Mouse (Mus musculus): Measurements from ENCODE around the gene Dazap2. TPM values are rescaled to one million over a fixed set of nuclear protein-coding genes. Genes with fewer than 3 reads are reported as not detected.
A peak's percentile ranks its signal among the peaks of the same experiment; 100 is the strongest.

The Dazap2 gene
- total and polyA plus RNA-seq, 3 experiments: 56.0 to 213 (median 159) TPM

- Histone ChIP-seq H3K4me3 (replicated peaks in 1 of 3; ENCODE audit: low read depth in 2 of 3, low read length in 2 of 3, poor library complexity in 1 of 3) (peak within 1 kb of the TSS; percentile 61 to 96 (median 84)), H3K36me3 (replicated peaks in 1 of 2; ENCODE audit: control insufficient read depth in 1 of 2, insufficient read depth in 1 of 2, low read length in 1 of 2) (peaks cover 0 to under 1% of the 10 kb centered on the region in 2 experiments), H3K79me2 (replicated peaks; ENCODE audit: control insufficient read depth, extremely low read depth, insufficient read depth, poor library complexity, severe bottlenecking) (peaks cover 40% of the 10 kb centered on the region), H3K4me1 (ENCODE audit: control insufficient read depth in 1 of 2, insufficient read depth in 2 of 2) (peaks cover 22 to 81% of the 10 kb centered on the region in 2 experiments), H3K27me3 (replicated peaks) (no peaks in the 10 kb centered on the region), H3K9ac (ENCODE audit: insufficient read depth, low read depth) (peak within 1 kb of the TSS; percentile 85), H3K4me2 (ENCODE audit: insufficient read depth, low read depth, poor library complexity, severe bottlenecking) (peak within 1 kb of the TSS; percentile 94), H3K27ac (ENCODE audit: insufficient read depth, low read depth) (peak within 1 kb of the TSS; percentile 90), H3K9me3 (replicated peaks; ENCODE audit: low read length) (no peaks in the 10 kb centered on the region)
- dilution Hi-C loops (cut with MboI; ENCODE audit: extremely low pct_ligation_motif_present, extremely low pct_unique_long_range_greater_than_20kb, low sequenced_read_pairs): no loop called here
- in situ Hi-C loops (cut with MboI; ENCODE audit: low pct_ligation_motif_present, low pct_unique_long_range_greater_than_20kb, low sequenced_read_pairs): no loop called here
- peak; percentile 95 for DNase-seq (ENCODE audit: extremely low read depth)
- TF ChIP-seq POLR2A (IDR thresholded peaks at IDR 0.05; ENCODE audit: low read depth, low read length) (peak; percentile 98), CHD1 (IDR thresholded peaks at IDR 0.05; ENCODE audit: low read depth, low read length) (no peak), SMC3 (IDR thresholded peaks at IDR 0.05; ENCODE audit: low read depth, low read length) (no peak), HCFC1 (IDR thresholded peaks at IDR 0.05; ENCODE audit: low read depth, low read length) (peak; percentile 76), JUN (IDR thresholded peaks at IDR 0.05; ENCODE audit: insufficient read depth, low read depth, low read length) (no peak), MAFK (IDR thresholded peaks at IDR 0.05; ENCODE audit: insufficient replicate concordance, low read length) (no peak), MYC (IDR thresholded peaks at IDR 0.05; ENCODE audit: low read depth, low read length) (0 out of 2 replicates have a peak, but pooled peaks have one; percentile 51), CHD2 (IDR thresholded peaks at IDR 0.05; ENCODE audit: low read length) (no peak), ELF1 (IDR thresholded peaks at IDR 0.05; ENCODE audit: low read depth, low read length) (peak; percentile 83), GABPA (IDR thresholded peaks at IDR 0.05; ENCODE audit: insufficient replicate concordance, low read depth, low read length) (no peak), ZKSCAN1 (IDR thresholded peaks at IDR 0.05; ENCODE audit: borderline replicate concordance, low read depth, low read length) (no peak), SIN3A (IDR thresholded peaks at IDR 0.05; ENCODE audit: low read length) (peak; percentile 63), PAX5 (IDR thresholded peaks at IDR 0.05; ENCODE audit: low read length) (no peak), NRF1 (IDR thresholded peaks at IDR 0.05; ENCODE audit: low read depth, low read length) (peak; percentile 27; the same call in 1 of the 2 replicates), ZMIZ1 (IDR thresholded peaks at IDR 0.05; ENCODE audit: low read depth, low read length) (peak; percentile 96), EP300 (IDR thresholded peaks at IDR 0.05; ENCODE audit: low read length) (peak; percentile 22; the same call in 1 of the 2 replicates), CTCF (conservative IDR thresholded peaks at IDR 0.05 in 1 of 2, IDR thresholded peaks at IDR 0.05 in 1 of 2; ENCODE audit: low read depth in 2 of 2, low read length in 2 of 2) (no peak), TBP (conservative IDR thresholded peaks at IDR 0.05; ENCODE audit: low read depth, low read length) (peak; percentile 65; the same call in 1 of the 2 replicates), POLR2AphosphoS2 (IDR thresholded peaks at IDR 0.05; ENCODE audit: low read depth, low read length) (peak; percentile 80; the same call in 1 of the 2 replicates), JUND (conservative IDR thresholded peaks at IDR 0.05; ENCODE audit: low read depth, low read length) (no peak), UBTF (IDR thresholded peaks at IDR 0.05; ENCODE audit: low read depth, low read length) (peak; percentile 81; the same call in 1 of the 2 replicates), TCF12 (IDR thresholded peaks at IDR 0.05; ENCODE audit: low read depth, low read length) (peak; percentile 90), MAX (IDR thresholded peaks at IDR 0.05; ENCODE audit: low read length) (peak; percentile 96), USF2 (conservative IDR thresholded peaks at IDR 0.05; ENCODE audit: low read depth, low read length) (no peak), MAZ (IDR thresholded peaks at IDR 0.05; ENCODE audit: low read depth, low read length) (no peak), ZC3H11A (IDR thresholded peaks at IDR 0.05; ENCODE audit: low read depth, low read length) (no peak), BHLHE40 (IDR thresholded peaks at IDR 0.05; ENCODE audit: low read depth, low read length) (no peak), NELFE (IDR thresholded peaks at IDR 0.05; ENCODE audit: low read depth, low read length) (peak; percentile 97), ETS1 (conservative IDR thresholded peaks at IDR 0.05; ENCODE audit: low read depth, low read length) (peak; percentile 41), USF1 (IDR thresholded peaks at IDR 0.05; ENCODE audit: low read depth, low read length) (no peak), KAT2A (IDR thresholded peaks at IDR 0.05; ENCODE audit: insufficient replicate concordance, low read length) (no peak), MXI1 (IDR thresholded peaks at IDR 0.05; ENCODE audit: low read depth, low read length) (no peak), RAD21 (IDR thresholded peaks at IDR 0.05; ENCODE audit: low read depth, low read length) (no peak), ZNF384 (IDR thresholded peaks at IDR 0.05; ENCODE audit: low read depth, low read length) (no peak), E2F4 (IDR thresholded peaks at IDR 0.05; ENCODE audit: insufficient replicate concordance, low read depth, low read length) (no peak), RCOR1 (conservative IDR thresholded peaks at IDR 0.05; ENCODE audit: low read depth, low read length) (peak; percentile 22; the same call in 1 of the 2 replicates), MEF2A (IDR thresholded peaks at IDR 0.05; ENCODE audit: borderline replicate concordance, low read depth, low read length) (peak; percentile 51; the same call in 1 of the 2 replicates), IRF4 (IDR thresholded peaks at IDR 0.05; ENCODE audit: low read depth, low read length) (peak; percentile 78; the same call in 1 of the 2 replicates)
These were observed 54.2 kb downstream of the Dazap2 start, which contains the start of gene Bin2 for GRCm38 (mm10) chr15:100669337-100669736. Gene Bin2 (minus strand): TSS chr15:100669553.
